Mouse (Mus musculus) midbrain, embryonic 16.5 days (tissue): ENCODE results near the gene Lima1. TPM values are rescaled to one million over a fixed set of nuclear protein-coding genes. Genes with fewer than 3 reads are reported as not detected.

ENCODE experiments used
- ATAC-seq: fragments of 200-750 bp; cut with Nextera tagmentation; 2 replicates; pipeline ENCODE4 v1.8.0; 2017; ENCODE audit warnings: moderate TSS enrichment
- H3K27ac ChIP-seq: fragments of 300-500 bp; sonication (generic); 2 replicates; pipeline ENCODE4 v1.5.1; 2014; ENCODE audit warnings: mild to moderate bottlenecking, low read length, mixed read lengths
- H3K27me3 ChIP-seq: fragments of 300-500 bp; sonication (generic); 2 replicates; pipeline ENCODE4 v1.6.1; 2014; ENCODE audit warnings: low read depth, low read length, mixed read lengths; ENCODE audit not compliant: control insufficient read depth, insufficient read depth
- H3K36me3 ChIP-seq: fragments of 300-500 bp; sonication (generic); 2 replicates; pipeline ENCODE4 v1.6.1; 2014; ENCODE audit warnings: mild to moderate bottlenecking, low read length, moderate library complexity, mixed read lengths; ENCODE audit not compliant: control insufficient read depth, insufficient read depth
- H3K4me1 ChIP-seq: fragments of 300-500 bp; sonication (generic); 2 replicates; pipeline ENCODE4 v1.6.1; 2014; ENCODE audit warnings: mild to moderate bottlenecking, low read length, mixed read lengths; ENCODE audit not compliant: control insufficient read depth, insufficient read depth
- H3K4me2 ChIP-seq: fragments of 300-500 bp; sonication (generic); 2 replicates; pipeline ENCODE4 v1.6.1; 2014; ENCODE audit warnings: mild to moderate bottlenecking, low read length, mixed read lengths
- H3K4me3 ChIP-seq: fragments of 300-500 bp; sonication (generic); 2 replicates; pipeline ENCODE4 v1.5.1; 2014; ENCODE audit warnings: low read depth, mild to moderate bottlenecking, low read length, moderate library complexity, mixed read lengths
- H3K9ac ChIP-seq: fragments of 300-500 bp; sonication (generic); 2 replicates; pipeline ENCODE4 v1.6.1; 2014; ENCODE audit warnings: low read depth, low read length, mixed read lengths
- H3K9me3 ChIP-seq: fragments of 300-500 bp; sonication (generic); replicated peaks from 2 replicates; pipeline ENCODE4 v1.6.1; 2014; ENCODE audit warnings: mild to moderate bottlenecking, low read length, mixed read lengths; ENCODE audit not compliant: control insufficient read depth, poor library complexity, severe bottlenecking
- WGBS: fragments of 180-500 bp; shearing (Covaris S2); extraction: QIAGEN DNeasy Blood & Tissue Kit; methylation state at CpG from one replicate; pipeline ENCODE4 v1.1.7; 2014; 5-methylcytosine and 5-hydroxymethylcytosine counted together
- polyA plus RNA-seq: library from polyadenylated mRNA; unstranded; fragments of >200 nt; fragmentation: Nextera tagmentation; extraction: Ambion mirVana; gene quantifications from 2 replicates; pipeline ENCODE4 v1.2.1, GENCODE M21; 2015

Lima1 gene
- polyA plus RNA-seq, 1 experiment from 2014 or later, result 11.8 TPM

DNA sequence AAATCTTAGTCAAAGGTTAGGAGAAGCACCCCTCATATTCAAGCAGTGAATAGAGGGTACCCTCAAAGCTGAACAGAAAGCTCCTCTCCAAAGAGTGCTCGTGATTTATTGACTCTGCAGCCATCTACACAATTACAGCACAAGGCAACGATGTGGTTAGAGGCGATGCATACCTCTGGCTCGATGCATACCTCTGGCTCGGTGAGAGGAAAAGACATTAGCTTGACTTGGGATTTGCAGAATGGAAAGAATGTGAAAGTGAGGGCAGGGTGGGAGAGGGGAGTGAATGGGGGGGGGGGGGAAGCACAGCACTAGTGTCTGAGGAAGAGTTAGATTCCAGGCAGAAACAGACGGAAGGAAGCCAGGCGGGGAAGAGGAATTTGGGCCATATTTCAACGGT is 27.3 kb downstream of the Lima1 start:
- H3K4me2 ChIP-seq, result no peak overlapping the region
- no peaks in the 10 kb centered on the region for H3K36me3 ChIP-seq
- no peaks in the 10 kb centered on the region for H3K9me3 ChIP-seq
- 83% methylated on average over 8 of the region's 8 CpGs for WGBS
- no peak overlapping the region for H3K27ac ChIP-seq
- H3K9ac ChIP-seq, result no peak overlapping the region
- no peaks in the 10 kb centered on the region for H3K27me3 ChIP-seq
- no peaks in the 10 kb centered on the region for H3K4me1 ChIP-seq
- ATAC-seq, result no peak
- H3K4me3 ChIP-seq, result no peak overlapping the region

DNA sequence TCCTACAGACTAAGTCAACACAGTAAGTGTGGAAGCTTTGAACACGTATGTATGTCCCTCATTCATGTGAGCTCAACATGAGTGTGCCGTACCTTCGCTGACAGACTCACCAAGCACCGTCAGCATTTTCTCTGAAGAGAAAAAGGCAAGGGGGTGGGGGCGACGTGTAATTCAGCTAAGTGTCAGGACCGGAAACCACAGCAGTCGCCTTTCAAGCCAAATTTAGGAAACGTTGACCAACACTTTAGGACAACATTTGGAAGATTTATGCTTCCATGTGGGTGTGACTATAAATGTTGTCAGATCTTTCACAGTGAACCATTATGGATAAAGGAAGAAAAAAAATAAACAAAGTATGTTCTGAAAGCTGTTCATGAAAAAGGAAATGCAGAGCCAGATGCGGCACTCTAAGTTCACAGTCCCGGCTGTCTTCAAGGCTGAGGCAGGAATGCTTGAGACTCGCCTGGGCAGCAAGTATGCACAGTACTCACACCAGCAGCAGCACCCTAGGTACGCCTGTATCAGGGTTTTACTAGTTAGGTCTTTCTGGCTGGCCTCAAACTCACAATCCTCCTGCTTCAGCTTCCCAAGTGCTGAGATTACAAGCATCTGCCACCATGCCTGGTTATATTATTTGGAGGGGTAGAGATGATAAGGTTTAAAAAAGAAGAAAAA is 27.9 kb downstream of the Lima1 start:
- no peaks in the 10 kb centered on the region; the same call in 1 of the 2 replicates for H3K36me3 ChIP-seq
- no peak overlapping the region for H3K4me3 ChIP-seq
- no peaks in the 10 kb centered on the region for H3K27me3 ChIP-seq
- ATAC-seq, result no peak
- H3K4me1 ChIP-seq, result no peaks in the 10 kb centered on the region
- 80% methylated on average over 13 of the region's 13 CpGs for WGBS
- H3K4me2 ChIP-seq, result no peak overlapping the region
- H3K9me3 ChIP-seq, result no peaks in the 10 kb centered on the region
- no peak overlapping the region for H3K27ac ChIP-seq
- H3K9ac ChIP-seq, result no peak overlapping the region

DNA sequence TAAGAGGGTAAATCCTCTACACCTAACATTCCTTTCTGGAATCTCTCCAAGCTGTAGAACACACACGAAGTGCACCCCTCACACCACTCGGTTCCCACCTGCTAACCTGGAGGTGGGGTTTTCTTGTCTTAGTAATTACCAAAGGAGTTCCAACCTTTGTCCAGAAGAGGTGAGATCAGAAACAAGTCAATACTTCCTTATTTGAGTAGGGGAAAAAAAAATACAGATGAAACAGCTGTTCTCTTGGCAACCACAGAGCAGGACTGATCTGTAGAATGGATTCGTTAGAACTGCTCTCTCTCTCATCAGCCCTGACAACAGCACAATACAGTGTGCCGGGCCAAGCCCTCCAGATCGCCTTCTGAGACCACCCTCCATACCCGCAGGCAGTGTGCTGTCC is 28.6 kb downstream of the Lima1 start:
- 35% methylated on average over 6 of the region's 6 CpGs for WGBS

DNA sequence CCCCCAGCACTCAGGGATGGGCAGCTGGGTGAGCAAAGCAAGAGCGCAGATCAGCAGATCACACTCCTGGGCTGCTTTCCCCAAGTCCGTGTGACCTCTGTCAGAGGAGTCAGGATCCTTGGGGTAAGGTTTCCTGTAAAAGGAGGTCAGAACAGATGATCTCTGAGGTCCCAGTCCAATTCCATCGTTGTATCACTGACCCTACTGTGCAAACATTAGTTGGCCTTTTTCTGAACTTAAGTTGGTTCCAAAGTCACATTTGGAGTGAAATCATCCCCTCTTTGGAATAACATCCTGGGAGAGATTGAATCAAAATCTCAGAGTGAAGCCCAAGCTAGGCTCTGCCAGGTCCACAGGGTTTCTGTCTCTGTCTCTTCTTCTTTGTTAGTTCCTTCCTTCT is 31.4 kb downstream of the Lima1 start:
- no peaks in the 10 kb centered on the region; the same call in 1 of the 2 replicates for H3K36me3 ChIP-seq
- no peak overlapping the region for H3K27ac ChIP-seq
- no peak for ATAC-seq
- H3K9me3 ChIP-seq, result no peaks in the 10 kb centered on the region
- no peak overlapping the region for H3K9ac ChIP-seq
- 90% methylated on average over 3 of the region's 3 CpGs for WGBS
- no peak overlapping the region for H3K4me3 ChIP-seq
- H3K4me1 ChIP-seq, result no peaks in the 10 kb centered on the region
- H3K27me3 ChIP-seq, result no peaks in the 10 kb centered on the region
- no peak overlapping the region for H3K4me2 ChIP-seq

More for the DNA sequence above, 28.6 kb downstream of the Lima1 start:
- Histone ChIP-seq H3K4me1 (no peaks in the 10 kb centered on the region), H3K27ac (no peak overlapping the region), H3K36me3 (no peaks in the 10 kb centered on the region; the same call in 1 of the 2 replicates), H3K9me3 (no peaks in the 10 kb centered on the region), H3K27me3 (no peaks in the 10 kb centered on the region), H3K4me2 (no peak overlapping the region), H3K4me3 (no peak overlapping the region), H3K9ac (no peak overlapping the region)
- no peak for ATAC-seq

DNA sequence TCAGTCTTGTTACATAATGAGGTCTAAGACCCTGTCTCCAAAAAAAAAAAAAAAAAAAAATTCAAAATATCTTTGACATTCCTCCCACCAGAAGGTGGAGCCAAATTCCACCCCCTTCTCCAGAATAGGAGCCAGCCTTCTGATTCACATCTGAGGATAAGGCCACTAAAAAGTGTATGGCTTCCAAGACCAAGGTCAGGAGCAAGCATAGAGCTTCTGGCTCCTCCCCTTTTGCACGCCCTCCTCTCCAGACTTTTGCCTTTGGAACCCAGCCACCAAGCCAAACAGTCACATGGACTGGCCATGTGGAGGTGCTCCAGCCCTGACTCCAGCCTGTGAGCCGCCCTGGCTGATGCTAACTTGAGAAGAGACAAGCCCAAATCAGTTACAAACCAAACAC is 35.3 kb downstream of the Lima1 start:
- Histone ChIP-seq H3K4me1 (no peaks in the 10 kb centered on the region), H3K9me3 (no peaks in the 10 kb centered on the region), H3K36me3 (no peaks in the 10 kb centered on the region; the same call in 1 of the 2 replicates), H3K4me3 (no peak overlapping the region), H3K4me2 (no peak overlapping the region), H3K9ac (no peak overlapping the region), H3K27me3 (no peaks in the 10 kb centered on the region), H3K27ac (no peak overlapping the region)
- no peak for ATAC-seq
- 90% methylated on average over 2 of the region's 2 CpGs for WGBS

DNA sequence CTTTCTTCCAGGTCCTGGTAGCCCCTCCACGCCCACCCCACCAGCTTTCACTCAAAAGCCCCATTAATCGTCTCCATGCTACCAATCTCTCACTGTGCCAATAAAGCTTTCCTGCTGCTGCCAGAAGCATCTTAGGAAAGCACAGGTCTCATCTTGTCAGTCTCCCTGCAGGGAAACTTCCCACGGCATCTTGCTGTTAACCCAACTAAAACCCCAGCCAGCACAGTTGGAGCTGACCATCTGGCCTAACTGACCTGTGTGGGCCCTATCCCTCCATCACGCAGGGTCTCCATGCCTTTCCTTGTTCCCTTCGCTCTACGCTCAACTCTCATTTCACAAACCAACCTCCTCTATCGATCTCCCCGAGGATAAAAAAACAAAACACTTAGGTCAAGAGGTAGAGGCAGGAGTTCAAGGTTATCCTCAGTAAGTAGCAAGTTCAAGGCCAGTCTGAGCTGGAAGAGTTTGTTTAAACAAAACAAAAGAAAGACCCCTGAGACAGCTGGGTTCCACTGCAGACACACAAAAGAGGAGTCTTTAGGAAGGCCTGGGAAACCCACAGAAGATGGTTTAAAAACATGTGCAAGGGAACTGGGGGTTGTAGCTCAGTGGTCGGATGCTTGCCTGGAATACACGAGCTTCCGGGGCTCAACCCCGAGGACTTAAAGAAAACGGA is 36.0 kb downstream of the Lima1 start:
- no peak for ATAC-seq
- no peaks in the 10 kb centered on the region for H3K9me3 ChIP-seq
- H3K9ac ChIP-seq, result no peak overlapping the region
- no peaks in the 10 kb centered on the region for H3K27me3 ChIP-seq
- H3K4me3 ChIP-seq, result no peak overlapping the region
- H3K36me3 ChIP-seq, result no peaks in the 10 kb centered on the region; the same call in 1 of the 2 replicates
- no peaks in the 10 kb centered on the region for H3K4me1 ChIP-seq
- WGBS, result 83% methylated on average over 13 of the region's 13 CpGs
- H3K27ac ChIP-seq, result no peak overlapping the region
- H3K4me2 ChIP-seq, result no peak overlapping the region

DNA sequence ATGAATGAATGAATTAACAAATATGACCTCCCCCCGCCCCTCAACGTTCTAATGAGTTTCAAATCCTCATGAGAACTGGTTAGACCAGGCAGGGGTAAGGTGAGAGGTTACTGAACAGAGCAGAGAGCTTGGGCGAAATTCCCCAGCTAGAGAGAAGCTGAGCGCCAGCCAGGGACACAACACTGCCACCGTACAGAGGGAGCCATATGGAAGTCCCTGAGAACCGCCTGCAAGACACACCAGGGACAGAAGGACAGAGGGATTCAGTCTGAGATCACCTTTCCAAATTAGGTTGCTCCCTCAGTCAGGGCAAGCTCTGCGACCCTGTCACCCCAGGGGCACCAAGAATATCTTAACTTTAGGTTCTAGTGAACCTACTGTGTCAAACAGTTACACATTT is 37.7 kb downstream of the Lima1 start:
- no peak overlapping the region for H3K4me3 ChIP-seq
- no peak for ATAC-seq
- 91% methylated on average over 7 of the region's 7 CpGs for WGBS
- no peak overlapping the region for H3K27ac ChIP-seq
- H3K27me3 ChIP-seq, result no peaks in the 10 kb centered on the region
- no peak overlapping the region for H3K9ac ChIP-seq
- no peaks in the 10 kb centered on the region for H3K9me3 ChIP-seq
- no peaks in the 10 kb centered on the region; the same call in 1 of the 2 replicates for H3K36me3 ChIP-seq
- no peak overlapping the region for H3K4me2 ChIP-seq
- no peaks in the 10 kb centered on the region for H3K4me1 ChIP-seq

DNA sequence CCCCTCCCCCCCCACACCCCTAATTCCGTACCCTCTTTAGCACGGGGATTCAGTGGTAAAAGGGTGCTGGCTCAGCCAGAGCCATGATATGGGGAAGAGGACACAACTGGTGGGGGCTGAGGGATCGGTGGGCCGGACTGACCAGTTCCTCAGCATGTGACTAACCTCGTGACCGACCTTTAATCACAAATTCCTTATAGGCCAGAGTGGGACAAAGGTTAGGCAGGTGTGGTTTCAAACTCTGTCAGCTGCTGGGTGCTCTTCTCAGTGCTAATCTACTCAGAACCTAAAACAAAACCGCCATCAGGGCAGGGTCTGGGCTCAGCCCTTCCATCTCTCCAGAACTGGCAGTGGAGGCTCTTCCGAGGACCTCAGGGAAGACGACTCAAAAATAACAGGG is 40.1 kb downstream of the Lima1 start:
- WGBS, result 77% methylated on average over 9 of the region's 9 CpGs
- Histone ChIP-seq H3K27ac (no peak overlapping the region), H3K27me3 (no peaks in the 10 kb centered on the region), H3K36me3 (no peaks in the 10 kb centered on the region), H3K9ac (no peak overlapping the region), H3K4me1 (no peaks in the 10 kb centered on the region), H3K4me3 (no peak overlapping the region), H3K4me2 (no peak overlapping the region), H3K9me3 (no peaks in the 10 kb centered on the region)
- no peak for ATAC-seq

DNA sequence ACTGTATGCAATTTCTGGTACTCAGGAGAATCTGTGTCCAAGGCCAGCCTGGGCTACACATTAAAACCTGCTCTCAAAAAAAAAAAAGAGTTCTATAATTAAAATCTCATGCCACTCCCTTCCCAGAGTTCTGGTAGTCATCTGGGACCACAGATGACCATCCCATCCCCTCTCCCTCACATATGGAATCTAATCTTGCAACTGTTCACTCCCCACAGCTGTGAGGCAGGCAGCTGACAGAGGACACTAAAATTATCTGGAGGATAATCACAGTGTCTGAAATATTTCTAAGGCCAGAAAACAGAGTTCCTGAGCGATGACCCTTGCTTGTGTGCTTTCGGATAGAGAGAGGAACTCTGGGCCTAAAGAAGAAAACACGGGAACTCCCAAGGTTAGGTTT is 40.6 kb downstream of the Lima1 start:
- ATAC-seq, result no peak
- H3K4me1 ChIP-seq, result no peaks in the 10 kb centered on the region
- no peaks in the 10 kb centered on the region for H3K27me3 ChIP-seq
- no peak overlapping the region for H3K27ac ChIP-seq
- WGBS, result 89% methylated on average over 3 of the region's 3 CpGs
- no peaks in the 10 kb centered on the region for H3K36me3 ChIP-seq
- H3K4me3 ChIP-seq, result no peak overlapping the region
- no peaks in the 10 kb centered on the region for H3K9me3 ChIP-seq
- H3K9ac ChIP-seq, result no peak overlapping the region
- H3K4me2 ChIP-seq, result no peak overlapping the region
